8 mouse cellular contexts compared by ENCODE assay signal in the genomic region with DNA sequence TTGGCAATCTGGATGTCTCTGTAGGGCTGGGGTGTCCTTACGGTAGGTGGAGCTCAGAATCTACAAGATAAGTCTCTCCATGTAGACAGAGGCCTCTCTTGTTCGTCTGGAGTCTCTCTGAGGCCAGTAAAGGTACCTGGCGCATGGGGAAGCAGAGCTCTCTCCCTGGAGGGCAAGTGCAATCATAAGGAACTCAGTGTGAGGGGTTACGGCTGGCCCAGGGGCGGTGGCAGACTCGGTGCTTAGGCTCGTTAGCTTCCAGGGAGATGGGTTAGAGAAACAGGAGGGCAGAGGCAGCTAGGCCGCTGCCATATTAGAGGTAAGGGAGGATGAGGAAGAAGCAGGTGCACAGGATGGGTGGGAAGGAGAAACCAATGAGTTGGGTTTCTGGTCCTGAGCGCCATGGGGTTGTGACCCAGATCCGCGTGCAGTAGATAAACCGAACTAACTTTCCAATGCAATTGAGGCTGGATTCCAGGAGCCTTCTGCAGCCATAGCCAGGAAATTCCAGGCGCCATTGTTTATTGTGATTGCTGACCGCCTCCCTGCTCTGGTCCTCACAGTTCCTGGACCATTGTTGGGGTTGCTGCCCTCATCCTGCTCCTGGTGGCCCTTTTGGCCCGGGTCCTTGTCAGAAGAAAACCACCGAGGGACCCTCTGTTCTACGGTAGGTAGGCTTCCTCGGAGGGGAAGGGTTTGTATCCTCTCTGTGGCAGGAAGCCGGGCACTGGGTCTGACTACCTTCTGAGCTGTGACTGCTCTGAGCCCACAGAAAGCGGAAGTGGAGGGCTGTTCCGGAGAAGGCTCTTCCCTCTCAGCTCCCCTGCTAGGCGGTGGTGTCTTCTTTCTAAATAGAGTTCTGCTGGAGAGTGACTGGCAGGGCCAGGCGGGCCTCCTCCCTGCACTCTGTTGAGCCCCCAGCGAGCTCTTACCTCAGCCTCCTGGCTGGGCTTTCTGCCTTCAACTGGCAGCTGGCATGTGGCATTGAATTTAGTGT. TPM values are rescaled to one million over a fixed set of nuclear protein-coding genes. Genes with fewer than 3 reads are reported as not detected.
DNase-seq lines count a peak whose midpoint lies in the region; ATAC-seq lines count a peak whose summit lies in the region.

No protein-coding gene starts in this region.

- H3K9me3 ChIP-seq in neural tube, embryonic 11.5 days (ENCODE audit: control insufficient read depth, low read length) = no peaks in the 10 kb centered on the region
- H3K9me3 ChIP-seq in limb, embryonic 12.5 days = no peaks in the 10 kb centered on the region
- H3K9me3 ChIP-seq in midbrain, embryonic 14.5 days (ENCODE audit: control insufficient read depth, low read length) = no peaks in the 10 kb centered on the region
- no peaks in the 10 kb centered on the region for H3K9me3 ChIP-seq in midbrain, embryonic 13.5 days

- no peak for ATAC-seq in neural tube, embryonic 11.5 days (ENCODE audit: insufficient read depth, low FRiP score, low TSS enrichment)
- ATAC-seq in limb, embryonic 12.5 days (ENCODE audit: insufficient number of reproducible peaks, insufficient read depth, low FRiP score, low TSS enrichment, low read depth) = no peak
- ATAC-seq in monocyte, adult 5-6 weeks (replicated peaks; ENCODE audit: insufficient number of reproducible peaks, low FRiP score, low TSS enrichment, poor library complexity, severe bottlenecking) = peak; percentile 47
- no peak for ATAC-seq in midbrain, embryonic 14.5 days (ENCODE audit: low FRiP score, low TSS enrichment)
- no peak for ATAC-seq in midbrain, embryonic 13.5 days

- no peak for DNase-seq in neural tube, embryonic 11.5 days (ENCODE audit: low spot score)
- DNase-seq in neural tube, embryonic 10.5 days (ENCODE audit: extremely low spot score, low spot score) = no peak
- peak; percentile 55 for DNase-seq in gastrocnemius, postnatal 25 days
- DNase-seq in midbrain, embryonic 14.5 days = no peak
- DNase-seq in right cerebral cortex, adult 18-20 months = no peak

- no peak overlapping the region for H3K4me2 ChIP-seq in neural tube, embryonic 11.5 days (ENCODE audit: low read depth)
- H3K4me2 ChIP-seq in limb, embryonic 12.5 days = no peak overlapping the region
- no peak overlapping the region for H3K4me2 ChIP-seq in midbrain, embryonic 14.5 days (ENCODE audit: low read length)
- no peak overlapping the region for H3K4me2 ChIP-seq in midbrain, embryonic 13.5 days (replicated peaks)

- H3K4me1 ChIP-seq in neural tube, embryonic 11.5 days (ENCODE audit: control insufficient read depth, insufficient read depth, low read length) = no peaks in the 10 kb centered on the region
- peaks cover 23% of the 10 kb centered on the region for H3K4me1 ChIP-seq in limb, embryonic 12.5 days (replicated peaks)
- peaks cover 17% of the 10 kb centered on the region; the same call in 1 of the 2 replicates for H3K4me1 ChIP-seq in midbrain, embryonic 14.5 days (ENCODE audit: control insufficient read depth, insufficient read depth, low read length)
- H3K4me1 ChIP-seq in midbrain, embryonic 13.5 days (replicated peaks) = peaks cover 22% of the 10 kb centered on the region

- 0 out of 2 replicates have a peak overlapping the region, but pooled peaks have one; percentile 8 for H3K27ac ChIP-seq in neural tube, embryonic 11.5 days (ENCODE audit: low read depth, low read length)
- H3K27ac ChIP-seq in limb, embryonic 12.5 days = peak overlapping the region; percentile 23; the same call in 1 of the 2 replicates
- no peak overlapping the region for H3K27ac ChIP-seq in midbrain, embryonic 14.5 days (replicated peaks; ENCODE audit: low read depth, low read length)
- no peak overlapping the region for H3K27ac ChIP-seq in midbrain, embryonic 13.5 days

- 0 out of 2 replicates have a peak, but pooled peaks cover 2% of the 10 kb centered on the region for H3K27me3 ChIP-seq in neural tube, embryonic 11.5 days (ENCODE audit: control insufficient read depth, insufficient read depth, low read length)
- peaks cover 41% of the 10 kb centered on the region for H3K27me3 ChIP-seq in limb, embryonic 12.5 days
- H3K27me3 ChIP-seq in midbrain, embryonic 14.5 days (ENCODE audit: control insufficient read depth, insufficient read depth, low read length) = peaks cover 12% of the 10 kb centered on the region; the same call in 1 of the 2 replicates
- H3K27me3 ChIP-seq in midbrain, embryonic 13.5 days = peaks cover 25% of the 10 kb centered on the region

- no peaks in the 10 kb centered on the region for H3K36me3 ChIP-seq in neural tube, embryonic 11.5 days (ENCODE audit: control insufficient read depth, insufficient read depth, low read length)
- no peaks in the 10 kb centered on the region for H3K36me3 ChIP-seq in limb, embryonic 12.5 days
- H3K36me3 ChIP-seq in midbrain, embryonic 14.5 days (ENCODE audit: control insufficient read depth, insufficient read depth, low read length) = no peaks in the 10 kb centered on the region
- no peaks in the 10 kb centered on the region for H3K36me3 ChIP-seq in midbrain, embryonic 13.5 days

- WGBS in neural tube, embryonic 11.5 days = 74% methylated on average over 24 of the region's 24 CpGs
- 75% methylated on average over 24 of the region's 24 CpGs for WGBS in limb, embryonic 12.5 days
- WGBS in midbrain, embryonic 14.5 days = 80% methylated on average over 24 of the region's 24 CpGs
- 79% methylated on average over 24 of the region's 24 CpGs for WGBS in midbrain, embryonic 13.5 days

- H3K4me3 ChIP-seq in neural tube, embryonic 11.5 days (ENCODE audit: low read depth, low read length) = no peak overlapping the region
- no peak overlapping the region for H3K4me3 ChIP-seq in limb, embryonic 12.5 days (replicated peaks)
- H3K4me3 ChIP-seq in midbrain, embryonic 14.5 days (replicated peaks; ENCODE audit: low read depth, low read length) = no peak overlapping the region
- no peak overlapping the region for H3K4me3 ChIP-seq in midbrain, embryonic 13.5 days (replicated peaks)

- no peak overlapping the region for H3K9ac ChIP-seq in neural tube, embryonic 11.5 days (ENCODE audit: low read length)
- H3K9ac ChIP-seq in limb, embryonic 12.5 days (replicated peaks) = no peak overlapping the region
- no peak overlapping the region for H3K9ac ChIP-seq in midbrain, embryonic 14.5 days (replicated peaks; ENCODE audit: low read length)
- H3K9ac ChIP-seq in midbrain, embryonic 13.5 days (replicated peaks) = no peak overlapping the region

RNA-seq across cellular contexts. Expression of a gene that starts 4.1 kb away (rescaled TPM):
- polyA plus RNA-seq in neural tube, embryonic 11.5 days (2014; fragmentation: Nextera tagmentation; extraction: Ambion mirVana) = 13.9 and 16.8 TPM in 2 replicates
- 10 to 100 TPM; 23.5 to 30.1 TPM for total RNA-seq in gastrocnemius, postnatal 25 days (2021)
- polyA plus RNA-seq in limb, embryonic 12.5 days (2016; fragmentation: Nextera tagmentation; extraction: Ambion mirVana) = 16.1 and 16.9 TPM in 2 replicates
- 211 to 356 TPM (median 215 TPM) in 3 replicates for total RNA-seq in monocyte, adult 5-6 weeks (2017)
- polyA plus RNA-seq in midbrain, embryonic 14.5 days (2014; fragmentation: Nextera tagmentation; extraction: Ambion mirVana) = 6.7 and 10.9 TPM in 2 replicates
- 8.1 and 9.8 TPM in 2 replicates for polyA plus RNA-seq in midbrain, embryonic 13.5 days (2015; fragmentation: Nextera tagmentation; extraction: Ambion mirVana)

RNA-seq across cellular contexts. Expression of a gene that starts 7.3 kb away (rescaled TPM):
- not detected in 2 replicates for polyA plus RNA-seq in neural tube, embryonic 11.5 days (2014; fragmentation: Nextera tagmentation; extraction: Ambion mirVana)
- total RNA-seq in gastrocnemius, postnatal 25 days (2021) = not detected
- not detected in 2 replicates for polyA plus RNA-seq in limb, embryonic 12.5 days (2016; fragmentation: Nextera tagmentation; extraction: Ambion mirVana)
- not detected in 3 replicates for total RNA-seq in monocyte, adult 5-6 weeks (2017)
- not detected in 2 replicates for polyA plus RNA-seq in midbrain, embryonic 14.5 days (2014; fragmentation: Nextera tagmentation; extraction: Ambion mirVana)
- polyA plus RNA-seq in midbrain, embryonic 13.5 days (2015; fragmentation: Nextera tagmentation; extraction: Ambion mirVana) = not detected in 2 replicates

RNA-seq across cellular contexts. Expression of a gene that starts 33.7 kb away (rescaled TPM):
- polyA plus RNA-seq in neural tube, embryonic 11.5 days (2014; fragmentation: Nextera tagmentation; extraction: Ambion mirVana) = 94.1 and 100 TPM in 2 replicates
- 100 to 1,000 TPM; 147 to 165 TPM for total RNA-seq in gastrocnemius, postnatal 25 days (2021)
- 76.7 and 83.8 TPM in 2 replicates for polyA plus RNA-seq in limb, embryonic 12.5 days (2016; fragmentation: Nextera tagmentation; extraction: Ambion mirVana)
- total RNA-seq in monocyte, adult 5-6 weeks (2017) = 91.7 to 129 TPM (median 116 TPM) in 3 replicates
- 87.9 and 134 TPM in 2 replicates for polyA plus RNA-seq in midbrain, embryonic 14.5 days (2014; fragmentation: Nextera tagmentation; extraction: Ambion mirVana)
- 90.1 and 93.6 TPM in 2 replicates for polyA plus RNA-seq in midbrain, embryonic 13.5 days (2015; fragmentation: Nextera tagmentation; extraction: Ambion mirVana)

Comparison
In these comparisons a context has a peak if more than half of its experiments do, and no peak if none do; other contexts are left out.
1. H3K27ac ChIP-seq: peak in neural tube, embryonic 11.5 days (single experiment) and limb, embryonic 12.5 days (single experiment); none in midbrain, embryonic 14.5 days (single experiment) and midbrain, embryonic 13.5 days (single experiment).